Mouse (Mus musculus): ENCODE results near the gene Tnfrsf13c. TPM values are rescaled to one million over a fixed set of nuclear protein-coding genes. Genes with fewer than 3 reads are reported as not detected.

The Tnfrsf13c gene
- polyA plus RNA-seq, 1 experiment from 2014 or later: not detected

DNA sequence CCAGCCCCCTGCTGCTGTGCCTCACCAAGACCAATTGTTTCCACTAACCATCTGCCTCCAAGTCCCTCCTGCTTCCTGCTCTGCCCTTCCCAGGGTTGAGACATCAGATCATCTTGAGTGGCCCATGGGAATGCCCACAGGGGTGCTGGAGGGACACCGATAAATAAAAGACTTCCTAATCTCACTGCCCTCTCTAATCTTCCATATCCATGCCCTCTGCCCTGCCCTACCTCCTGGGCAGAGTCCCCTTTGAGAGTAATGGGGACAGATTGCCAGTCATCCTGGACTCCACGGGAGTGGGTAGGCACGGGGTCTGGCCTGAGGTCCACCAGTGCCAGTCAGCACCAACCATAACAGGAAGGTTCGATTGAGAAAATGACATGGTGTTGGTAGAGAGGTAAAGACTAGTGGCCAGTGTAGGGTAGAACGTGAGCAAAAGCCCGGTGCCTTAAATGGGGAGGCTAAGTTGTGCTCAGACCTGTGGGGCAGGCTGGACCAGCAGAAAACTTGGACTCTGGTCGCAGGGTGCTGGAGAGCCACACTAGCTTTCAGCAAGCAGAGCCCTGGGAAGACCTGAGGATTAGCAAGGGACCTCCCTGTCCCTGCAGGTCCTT is 540 bp upstream of the Tnfrsf13c start:
- no peaks in the 10 kb centered on the region for H3K9me3 ChIP-seq (ENCODE audit: control insufficient read depth, low read length)
- no peak overlapping the region for H3K9ac ChIP-seq (replicated peaks; ENCODE audit: low read length)
- peak overlapping the region; percentile 63 for H3K4me2 ChIP-seq (ENCODE audit: low read length)
- peaks cover 10% of the 10 kb centered on the region; the same call in 1 of the 2 replicates for H3K4me1 ChIP-seq (ENCODE audit: control insufficient read depth, insufficient read depth, low read length)
- H3K27ac ChIP-seq (replicated peaks; ENCODE audit: low read depth, low read length): no peak overlapping the region
- H3K36me3 ChIP-seq (ENCODE audit: control insufficient read depth, insufficient read depth, low read length): no peaks in the 10 kb centered on the region
- H3K4me3 ChIP-seq (replicated peaks; ENCODE audit: low read depth, low read length): no peak overlapping the region
- DNase-seq: no peak
- H3K27me3 ChIP-seq (ENCODE audit: control insufficient read depth, insufficient read depth, low read length): peaks cover 3% of the 10 kb centered on the region; the same call in 1 of the 2 replicates
- ATAC-seq (ENCODE audit: low FRiP score, low TSS enrichment): no peak
- WGBS: 36% methylated on average over 7 of the region's 7 CpGs

DNA sequence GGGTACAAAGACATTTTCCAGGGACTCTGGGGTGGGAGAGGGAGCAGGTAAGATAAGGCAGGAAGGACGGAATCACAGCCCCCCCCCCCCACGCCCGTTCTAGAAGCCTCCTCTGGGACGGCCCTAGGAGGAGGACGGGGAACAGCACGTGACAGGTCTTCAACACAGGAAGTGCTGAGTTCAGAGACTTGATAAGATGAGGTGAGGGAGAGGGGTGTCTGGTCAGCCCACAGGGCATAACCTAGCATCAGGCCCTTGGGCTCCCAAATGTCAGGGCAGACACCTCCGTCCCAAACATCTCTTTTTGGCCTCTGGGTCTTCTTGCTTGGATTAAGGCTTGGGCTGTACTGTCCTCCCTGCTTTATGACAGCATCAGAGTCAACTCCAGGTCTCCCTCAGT is 918 bp downstream of the Tnfrsf13c start:
- peaks cover 3% of the 10 kb centered on the region; the same call in 1 of the 2 replicates for H3K27me3 ChIP-seq (ENCODE audit: control insufficient read depth, insufficient read depth, low read length)
- 46% methylated on average over 7 of the region's 7 CpGs for WGBS
- H3K9me3 ChIP-seq (ENCODE audit: control insufficient read depth, low read length): no peaks in the 10 kb centered on the region
- peak overlapping the region; percentile 63; the same call in 1 of the 2 replicates for H3K4me2 ChIP-seq (ENCODE audit: low read length)
- H3K4me1 ChIP-seq (ENCODE audit: control insufficient read depth, insufficient read depth, low read length): peaks cover 10% of the 10 kb centered on the region; the same call in 1 of the 2 replicates
- no peak overlapping the region for H3K4me3 ChIP-seq (replicated peaks; ENCODE audit: low read depth, low read length)
- DNase-seq (no peak), ATAC-seq (ENCODE audit: low FRiP score, low TSS enrichment) (no peak)
- no peaks in the 10 kb centered on the region for H3K36me3 ChIP-seq (ENCODE audit: control insufficient read depth, insufficient read depth, low read length)
- no peak overlapping the region for H3K27ac ChIP-seq (replicated peaks; ENCODE audit: low read depth, low read length)
- H3K9ac ChIP-seq (replicated peaks; ENCODE audit: low read length): no peak overlapping the region

DNA sequence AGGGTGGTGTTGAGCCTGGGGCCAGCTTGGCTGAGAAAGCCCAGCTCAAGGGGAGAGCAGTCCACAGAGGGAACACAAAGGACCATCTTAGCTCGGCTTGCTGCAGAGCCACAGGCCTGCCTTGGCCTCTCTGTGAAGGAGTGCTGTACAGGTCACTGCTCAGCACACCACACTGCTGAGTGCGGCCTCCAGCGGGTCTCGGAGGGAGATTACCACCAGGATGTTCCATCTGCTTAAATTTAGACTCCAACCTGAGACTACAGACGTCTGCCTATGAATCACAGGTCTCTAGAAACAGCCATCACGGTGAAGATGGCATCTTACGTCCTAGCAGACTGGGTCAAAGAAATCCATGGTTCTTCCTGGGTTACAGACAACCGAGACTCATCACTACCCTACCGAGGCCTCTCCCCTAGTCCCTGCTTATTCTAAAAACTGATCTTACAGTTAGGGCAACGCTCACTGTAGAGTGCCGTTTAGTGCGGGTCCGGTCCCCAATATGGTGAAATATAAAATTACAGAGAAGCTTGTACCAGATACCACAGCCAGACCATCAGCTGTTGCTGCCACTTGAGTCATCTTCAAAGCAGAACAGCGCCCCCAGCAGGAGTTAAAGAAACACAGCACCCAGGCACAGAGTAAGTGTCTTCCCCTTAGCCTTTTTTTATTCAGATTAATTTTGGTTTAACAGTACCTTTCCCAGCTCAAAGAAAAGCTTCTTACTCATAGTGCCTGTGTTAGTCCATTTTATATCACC is 2.9 kb downstream of the Tnfrsf13c start:
- Histone ChIP-seq H3K27ac (replicated peaks; ENCODE audit: low read depth, low read length) (no peak overlapping the region), H3K4me2 (ENCODE audit: low read length) (no peak overlapping the region), H3K27me3 (ENCODE audit: control insufficient read depth, insufficient read depth, low read length) (peaks cover 3% of the 10 kb centered on the region; the same call in 1 of the 2 replicates), H3K9ac (replicated peaks; ENCODE audit: low read length) (no peak overlapping the region), H3K4me3 (replicated peaks; ENCODE audit: low read depth, low read length) (no peak overlapping the region), H3K9me3 (ENCODE audit: control insufficient read depth, low read length) (no peaks in the 10 kb centered on the region), H3K36me3 (ENCODE audit: control insufficient read depth, insufficient read depth, low read length) (no peaks in the 10 kb centered on the region), H3K4me1 (ENCODE audit: control insufficient read depth, insufficient read depth, low read length) (peaks cover 20% of the 10 kb centered on the region; the same call in 1 of the 2 replicates)
- ATAC-seq (ENCODE audit: low FRiP score, low TSS enrichment): no peak
- no peak for DNase-seq
- WGBS: 67% methylated on average over 14 of the region's 14 CpGs

DNA sequence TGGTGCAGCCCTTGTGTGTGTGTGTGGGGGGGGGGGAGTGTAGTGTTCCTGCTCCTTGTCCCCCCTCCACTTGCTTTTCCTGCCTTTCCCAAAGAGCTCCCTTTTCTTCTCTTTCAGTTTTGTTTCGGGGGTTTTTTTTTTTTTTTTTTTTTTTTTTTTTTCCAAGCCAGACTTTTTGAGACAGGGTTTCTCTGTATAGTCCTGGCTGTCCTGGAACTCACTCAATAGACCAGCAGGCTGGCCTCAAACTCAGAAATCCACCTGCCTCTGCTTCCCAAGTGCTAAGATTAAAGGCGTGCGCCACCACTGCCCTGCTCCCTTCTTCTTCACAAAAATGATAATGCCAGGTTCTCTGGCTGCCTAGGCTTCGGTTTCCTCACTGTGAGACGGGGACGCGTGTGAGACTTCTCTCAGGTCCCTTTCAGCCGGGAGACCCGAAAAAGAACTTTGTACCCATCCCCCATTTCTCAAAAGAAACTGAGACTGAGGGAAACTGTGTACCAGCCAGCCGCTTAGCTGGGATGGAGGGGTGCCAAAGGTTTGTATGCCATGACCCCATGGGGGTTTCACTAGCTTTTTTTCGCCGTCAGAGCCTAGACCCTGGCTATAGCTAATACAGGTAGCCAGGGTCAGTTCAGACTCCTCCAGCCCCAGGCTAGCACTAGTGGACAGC is 4.0 kb downstream of the Tnfrsf13c start:
- DNase-seq (no peak), ATAC-seq (ENCODE audit: low FRiP score, low TSS enrichment) (no peak)
- no peak overlapping the region for H3K9ac ChIP-seq (replicated peaks; ENCODE audit: low read length)
- H3K9me3 ChIP-seq (ENCODE audit: control insufficient read depth, low read length): no peaks in the 10 kb centered on the region
- H3K27ac ChIP-seq (replicated peaks; ENCODE audit: low read depth, low read length): no peak overlapping the region
- 59% methylated on average over 12 of the region's 12 CpGs for WGBS
- H3K36me3 ChIP-seq (ENCODE audit: control insufficient read depth, insufficient read depth, low read length): no peaks in the 10 kb centered on the region
- H3K27me3 ChIP-seq (ENCODE audit: control insufficient read depth, insufficient read depth, low read length): peaks cover 12% of the 10 kb centered on the region
- H3K4me1 ChIP-seq (ENCODE audit: control insufficient read depth, insufficient read depth, low read length): peaks cover 24% of the 10 kb centered on the region; the same call in 1 of the 2 replicates
- no peak overlapping the region for H3K4me3 ChIP-seq (replicated peaks; ENCODE audit: low read depth, low read length)
- H3K4me2 ChIP-seq (ENCODE audit: low read length): no peak overlapping the region

DNA sequence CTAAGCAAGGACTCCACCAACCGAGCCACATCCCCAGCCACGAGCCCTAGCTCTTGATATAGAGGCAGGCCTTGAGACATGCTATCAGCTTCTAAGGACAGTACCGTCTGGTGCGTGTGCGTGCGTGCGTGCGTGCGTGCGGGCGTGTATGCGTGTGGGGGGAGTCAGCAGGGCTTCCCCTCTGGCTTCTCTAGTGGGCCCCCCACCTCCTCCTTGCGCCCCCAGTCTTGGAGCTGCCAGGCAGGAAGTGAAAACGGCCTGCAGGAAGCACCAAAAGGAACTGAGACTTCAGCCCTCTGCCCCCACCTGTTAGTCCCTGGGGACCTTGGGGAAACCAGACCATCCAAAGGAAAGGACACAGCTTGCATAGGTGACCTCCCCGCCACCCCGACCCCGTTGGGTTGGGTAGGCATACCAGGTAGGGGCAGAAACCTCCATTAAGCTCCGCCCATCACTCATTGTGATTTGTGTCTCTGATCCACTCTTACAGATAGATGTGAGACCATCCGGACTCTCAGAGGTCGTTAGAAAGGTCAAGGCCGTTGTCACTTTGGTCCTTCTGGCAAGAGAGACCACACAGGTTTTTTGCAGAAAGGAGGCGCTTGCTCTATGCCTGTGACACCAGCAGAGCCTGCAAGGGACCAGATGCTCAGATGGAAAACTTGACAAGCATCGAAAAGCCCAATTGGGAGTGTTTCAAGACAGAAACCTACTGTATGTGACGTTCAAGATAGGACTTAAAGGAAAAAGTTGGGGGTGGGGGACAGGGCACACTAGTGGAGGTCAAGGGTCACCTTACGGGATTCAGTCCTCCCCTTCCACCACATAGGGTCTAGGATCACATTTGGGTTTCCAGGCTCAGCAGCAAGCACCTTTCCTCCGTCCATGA is 5.1 kb downstream of the Tnfrsf13c start:
- DNase-seq: no peak
- WGBS: 81% methylated on average over 26 of the region's 26 CpGs
- peaks cover 18% of the 10 kb centered on the region for H3K27me3 ChIP-seq (ENCODE audit: control insufficient read depth, insufficient read depth, low read length)
- H3K9me3 ChIP-seq (ENCODE audit: control insufficient read depth, low read length): no peaks in the 10 kb centered on the region
- no peak overlapping the region for H3K27ac ChIP-seq (replicated peaks; ENCODE audit: low read depth, low read length)
- no peak overlapping the region for H3K9ac ChIP-seq (replicated peaks; ENCODE audit: low read length)
- no peak overlapping the region for H3K4me2 ChIP-seq (ENCODE audit: low read length)
- H3K36me3 ChIP-seq (ENCODE audit: control insufficient read depth, insufficient read depth, low read length): no peaks in the 10 kb centered on the region
- no peak for ATAC-seq (ENCODE audit: low FRiP score, low TSS enrichment)
- H3K4me3 ChIP-seq (replicated peaks; ENCODE audit: low read depth, low read length): no peak overlapping the region
- H3K4me1 ChIP-seq (ENCODE audit: control insufficient read depth, insufficient read depth, low read length): peaks cover 19% of the 10 kb centered on the region; the same call in 1 of the 2 replicates

DNA sequence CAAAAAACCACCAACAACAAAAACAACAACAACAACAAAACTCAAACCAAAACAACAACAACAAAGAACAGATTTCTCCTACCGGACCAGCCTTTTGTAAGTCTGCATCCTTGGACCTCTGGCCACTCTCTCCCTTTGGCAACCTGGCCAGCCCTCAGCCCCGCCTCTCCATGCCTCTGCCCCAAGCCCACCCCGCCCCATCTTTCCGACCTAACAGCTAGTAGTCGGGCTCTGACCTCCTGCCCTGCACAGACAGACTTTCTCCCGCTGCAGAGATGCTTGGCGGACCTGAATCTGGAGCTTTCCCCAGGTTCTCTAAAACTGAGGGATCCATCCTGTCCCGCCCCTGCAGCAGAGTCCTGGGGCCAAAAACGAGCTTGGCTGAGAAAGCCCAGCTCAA is 6.2 kb downstream of the Tnfrsf13c start:
- peaks cover 27% of the 10 kb centered on the region for H3K27me3 ChIP-seq (ENCODE audit: control insufficient read depth, insufficient read depth, low read length)

DNA sequence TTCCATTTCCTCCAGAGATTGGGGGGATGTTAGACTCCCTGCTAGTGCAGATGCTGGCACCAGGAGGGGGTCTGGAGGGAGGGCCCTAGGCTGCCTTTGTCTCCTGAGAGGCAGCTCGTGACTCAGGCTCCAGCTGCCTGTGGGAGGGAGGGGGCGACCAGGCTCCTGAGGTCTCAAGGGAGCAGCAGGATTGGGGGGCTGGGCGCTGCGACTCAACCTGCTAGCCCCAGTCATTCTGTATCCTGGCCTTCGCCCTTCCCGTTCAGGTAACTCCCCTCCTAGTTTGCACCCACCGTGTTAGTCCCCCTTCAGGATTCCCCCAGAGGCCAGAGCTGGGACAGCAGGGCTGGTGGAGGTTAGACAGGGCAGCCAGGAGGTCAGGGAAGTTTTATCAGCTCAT is 7.1 kb downstream of the Tnfrsf13c start:
- Histone ChIP-seq H3K9me3 (ENCODE audit: control insufficient read depth, low read length) (no peaks in the 10 kb centered on the region), H3K4me3 (replicated peaks; ENCODE audit: low read depth, low read length) (no peak overlapping the region), H3K36me3 (ENCODE audit: control insufficient read depth, insufficient read depth, low read length) (no peaks in the 10 kb centered on the region), H3K4me1 (ENCODE audit: control insufficient read depth, insufficient read depth, low read length) (0 out of 2 replicates have a peak, but pooled peaks cover 15% of the 10 kb centered on the region), H3K4me2 (ENCODE audit: low read length) (no peak overlapping the region), H3K27me3 (ENCODE audit: control insufficient read depth, insufficient read depth, low read length) (peaks cover 36% of the 10 kb centered on the region), H3K9ac (replicated peaks; ENCODE audit: low read length) (no peak overlapping the region), H3K27ac (replicated peaks; ENCODE audit: low read depth, low read length) (no peak overlapping the region)
- ATAC-seq (ENCODE audit: low FRiP score, low TSS enrichment): no peak
- WGBS: 1% methylated on average over 7 of the region's 7 CpGs
- DNase-seq: no peak

More for the DNA sequence above, 6.2 kb downstream of the Tnfrsf13c start:
- WGBS: 27% methylated on average over 9 of the region's 9 CpGs
- no peak overlapping the region for H3K4me3 ChIP-seq (replicated peaks; ENCODE audit: low read depth, low read length)
- H3K36me3 ChIP-seq (ENCODE audit: control insufficient read depth, insufficient read depth, low read length): no peaks in the 10 kb centered on the region
- no peak for ATAC-seq (ENCODE audit: low FRiP score, low TSS enrichment)
- no peak for DNase-seq
- H3K4me1 ChIP-seq (ENCODE audit: control insufficient read depth, insufficient read depth, low read length): 0 out of 2 replicates have a peak, but pooled peaks cover 14% of the 10 kb centered on the region
- no peak overlapping the region for H3K9ac ChIP-seq (replicated peaks; ENCODE audit: low read length)
- no peaks in the 10 kb centered on the region for H3K9me3 ChIP-seq (ENCODE audit: control insufficient read depth, low read length)
- H3K4me2 ChIP-seq (ENCODE audit: low read length): no peak overlapping the region
- no peak overlapping the region for H3K27ac ChIP-seq (replicated peaks; ENCODE audit: low read depth, low read length)
